Mouse (Mus musculus): Measurements from ENCODE around the gene Tie1. TPM values are rescaled to one million over a fixed set of nuclear protein-coding genes. Genes with fewer than 3 reads are reported as not detected.
A peak's percentile ranks its signal among the peaks of the same experiment; 100 is the strongest.
"Not testable (repeated sequence)": the region's sequence is repeated elsewhere in the genome, so short reads cannot be mapped to it uniquely, and the experiment has no call there.

The Tie1 gene
- polyA plus RNA-seq, 1 experiment from 2014 or later = 22.5 TPM

DNA sequence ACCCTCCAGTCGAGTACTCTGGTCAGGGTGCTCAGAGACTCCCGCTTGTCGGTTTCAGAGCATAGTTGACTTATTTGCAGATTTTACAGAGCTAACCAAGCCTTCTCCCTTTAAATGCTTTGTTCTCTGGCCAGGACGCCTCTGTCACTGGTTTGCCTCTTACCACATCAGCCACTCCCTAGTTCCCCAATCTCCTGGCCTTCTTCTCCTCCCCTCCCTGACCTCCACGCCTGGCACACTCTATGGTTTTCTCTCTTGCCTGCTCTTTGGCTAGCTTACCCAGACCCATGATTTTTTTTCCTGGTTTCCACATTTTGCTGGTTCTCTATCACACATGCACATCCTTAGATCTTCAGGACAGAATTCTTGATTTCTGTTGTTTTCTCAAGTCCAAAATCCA, 28.3 kb upstream of the Tie1 start:
- Histone ChIP-seq H3K27ac (peak overlapping the region; percentile 92), H3K36me3 (no peaks in the 10 kb centered on the region), H3K4me1 (replicated peaks) (peaks cover 15% of the 10 kb centered on the region; the same call in 1 of the 2 replicates), H3K9me3 (no peaks in the 10 kb centered on the region), H3K4me3 (replicated peaks) (no peak overlapping the region), H3K9ac (no peak overlapping the region), H3K4me2 (replicated peaks) (peak overlapping the region; percentile 44), H3K27me3 (replicated peaks) (no peaks in the 10 kb centered on the region)
- WGBS = 57% methylated on average over 5 of the region's 5 CpGs
- ATAC-seq = peak; percentile 34; the same call in 1 of the 2 replicates

GRCm38 (mm10) chr4:118517497-118518146, 27.8 kb upstream of the Tie1 start:
- peak; percentile 54 for ATAC-seq
- WGBS = 32% methylated on average over 16 of the region's 16 CpGs
- no peaks in the 10 kb centered on the region for H3K27me3 ChIP-seq (replicated peaks)
- no peak overlapping the region for H3K4me3 ChIP-seq (replicated peaks)
- H3K27ac ChIP-seq = peak overlapping the region; percentile 92
- no peaks in the 10 kb centered on the region for H3K36me3 ChIP-seq
- no peak overlapping the region for H3K9ac ChIP-seq
- peak overlapping the region; percentile 44 for H3K4me2 ChIP-seq (replicated peaks)
- peaks cover 15% of the 10 kb centered on the region; the same call in 1 of the 2 replicates for H3K4me1 ChIP-seq (replicated peaks)
- no peaks in the 10 kb centered on the region for H3K9me3 ChIP-seq

GRCm38 (mm10) chr4:118516699-118517496, 27.0 kb upstream of the Tie1 start:
- Histone ChIP-seq H3K4me1 (replicated peaks) (peaks cover 15% of the 10 kb centered on the region; the same call in 1 of the 2 replicates), H3K27me3 (replicated peaks) (no peaks in the 10 kb centered on the region), H3K9ac (no peak overlapping the region), H3K36me3 (no peaks in the 10 kb centered on the region), H3K4me3 (replicated peaks) (no peak overlapping the region), H3K9me3 (no peaks in the 10 kb centered on the region), H3K4me2 (replicated peaks) (peak overlapping the region; percentile 44), H3K27ac (peak overlapping the region; percentile 92)
- peak; percentile 93 for ATAC-seq
- 15% methylated on average over 20 of the region's 20 CpGs for WGBS

GRCm38 (mm10) chr4:118509050-118509449, 19.2 kb upstream of the Tie1 start:
- ATAC-seq = no peak
- Histone ChIP-seq H3K36me3 (no peaks in the 10 kb centered on the region), H3K27ac (no peak overlapping the region), H3K27me3 (replicated peaks) (no peaks in the 10 kb centered on the region), H3K4me3 (replicated peaks) (no peak overlapping the region), H3K9ac (no peak overlapping the region), H3K4me1 (replicated peaks) (0 out of 2 replicates have a peak, but pooled peaks cover 3% of the 10 kb centered on the region), H3K9me3 (no peaks in the 10 kb centered on the region), H3K4me2 (replicated peaks) (no peak overlapping the region)
- 25% methylated on average over 6 of the region's 6 CpGs for WGBS

DNA sequence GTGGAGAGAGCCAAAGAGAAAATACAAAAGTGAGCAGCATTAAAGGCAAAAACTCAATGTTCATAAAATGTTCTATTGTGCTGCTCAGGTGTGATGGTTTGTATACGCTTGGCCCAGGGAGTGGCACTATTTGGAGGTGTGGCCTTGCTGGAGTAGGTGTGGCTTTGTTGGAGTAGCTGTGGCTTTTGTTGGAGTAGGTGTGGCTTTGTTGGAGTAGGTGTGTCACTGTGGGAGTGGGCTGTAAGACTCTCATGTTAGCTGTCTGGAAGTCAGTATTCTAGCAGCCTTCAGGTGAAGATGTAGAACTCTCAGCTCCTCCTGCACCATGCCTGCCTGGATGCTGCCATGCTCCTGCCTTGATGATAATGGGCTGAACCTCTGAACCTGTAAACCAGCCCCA, 17.3 kb upstream of the Tie1 start:
- not testable (repeated sequence) for H3K36me3 ChIP-seq; H3K27me3 ChIP-seq (replicated peaks); ATAC-seq; H3K27ac ChIP-seq; H3K4me3 ChIP-seq (replicated peaks); H3K9ac ChIP-seq; H3K9me3 ChIP-seq; H3K4me2 ChIP-seq (replicated peaks); H3K4me1 ChIP-seq (replicated peaks)
- WGBS = 74% methylated on average over 1 of the region's 1 CpGs

DNA sequence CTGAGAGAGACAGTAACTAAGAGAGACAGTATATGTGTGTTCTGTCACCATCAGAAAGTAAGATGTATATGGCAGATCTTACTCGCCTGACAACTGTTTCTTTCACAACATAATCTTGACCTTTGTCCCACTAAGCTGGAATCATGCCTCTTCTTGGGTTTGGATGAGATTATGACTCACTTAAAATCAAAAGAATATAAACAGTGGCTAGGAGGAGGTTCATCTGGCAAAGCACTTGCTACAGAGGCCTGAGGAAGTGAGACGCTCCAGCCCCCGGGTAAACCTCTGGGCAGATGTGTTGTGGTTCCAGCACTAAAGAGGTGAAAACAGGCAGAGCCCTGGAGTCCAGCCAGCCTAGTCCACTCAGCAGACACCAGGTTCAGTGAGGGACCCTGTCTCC, 15.7 kb upstream of the Tie1 start:
- Histone ChIP-seq H3K9ac (no peak overlapping the region), H3K4me1 (replicated peaks) (0 out of 2 replicates have a peak, but pooled peaks cover 3% of the 10 kb centered on the region), H3K4me2 (replicated peaks) (no peak overlapping the region), H3K4me3 (replicated peaks) (no peak overlapping the region), H3K27me3 (replicated peaks) (no peaks in the 10 kb centered on the region), H3K9me3 (no peaks in the 10 kb centered on the region), H3K27ac (no peak overlapping the region), H3K36me3 (no peaks in the 10 kb centered on the region)
- 24% methylated on average over 3 of the region's 3 CpGs for WGBS
- ATAC-seq = no peak

- ATAC-seq = no peak
- Histone ChIP-seq H3K4me1 (replicated peaks) (no peaks in the 10 kb centered on the region), H3K4me3 (replicated peaks) (no peak overlapping the region), H3K36me3 (no peaks in the 10 kb centered on the region), H3K4me2 (replicated peaks) (no peak overlapping the region), H3K27ac (no peak overlapping the region), H3K27me3 (replicated peaks) (no peaks in the 10 kb centered on the region), H3K9me3 (no peaks in the 10 kb centered on the region), H3K9ac (no peak overlapping the region)
- WGBS = 68% methylated on average over 9 of the region's 9 CpGs
Measured at GRCm38 (mm10) chr4:118500792-118501191, 10.9 kb upstream of the Tie1 start.

DNA sequence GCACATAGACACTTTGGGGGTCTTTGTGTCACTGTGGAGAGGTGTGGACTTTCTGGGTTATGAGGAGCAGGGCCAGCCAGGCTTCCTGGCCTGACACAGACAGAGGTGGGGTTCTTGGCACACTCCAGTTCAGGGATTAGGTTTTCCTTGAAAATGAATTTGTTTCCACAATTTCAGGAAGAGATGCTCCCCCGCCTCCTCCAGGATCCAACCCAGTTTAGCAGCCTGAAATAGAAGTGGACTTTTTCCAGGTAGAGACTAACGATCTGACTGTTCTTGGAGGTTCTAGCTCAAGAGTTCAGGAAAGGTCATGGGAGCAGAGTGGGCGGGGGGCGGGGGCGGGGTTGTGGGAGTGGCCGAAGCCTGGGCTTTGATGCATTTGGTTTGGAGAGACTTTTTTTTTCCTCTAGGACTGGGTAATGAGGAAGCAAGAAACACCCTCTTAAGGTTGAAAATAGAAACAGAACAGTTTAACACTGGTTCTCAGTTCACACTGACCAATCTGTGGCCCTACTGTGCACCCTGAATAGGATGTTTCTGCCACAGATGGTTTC, 10.4 kb upstream of the Tie1 start:
- Histone ChIP-seq H3K36me3 (no peaks in the 10 kb centered on the region), H3K9me3 (no peaks in the 10 kb centered on the region), H3K27me3 (replicated peaks) (no peaks in the 10 kb centered on the region), H3K9ac (no peak overlapping the region), H3K4me3 (replicated peaks) (no peak overlapping the region), H3K27ac (no peak overlapping the region), H3K4me2 (replicated peaks) (no peak overlapping the region), H3K4me1 (replicated peaks) (no peaks in the 10 kb centered on the region)
- 43% methylated on average over 6 of the region's 6 CpGs for WGBS
- no peak for ATAC-seq

DNA sequence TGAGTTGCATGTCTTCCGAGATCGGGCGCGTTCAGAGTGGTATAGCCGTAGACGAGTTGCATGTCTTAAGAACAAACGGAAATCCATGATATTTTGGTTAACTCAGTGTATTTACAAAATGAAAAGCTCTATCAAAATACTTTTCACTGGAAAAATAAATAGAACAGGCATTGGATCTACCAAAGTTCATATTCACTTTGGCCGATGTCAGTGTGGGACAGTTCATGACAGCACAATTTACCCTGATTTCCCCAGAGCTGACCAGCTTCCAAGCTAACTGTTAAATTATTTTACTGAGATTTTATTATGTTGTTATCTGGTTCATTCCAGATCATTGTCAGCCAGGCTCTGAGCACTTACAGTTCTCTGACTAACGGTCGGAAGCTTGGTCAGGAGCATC, 600 bp upstream of the Tie1 start:
- Histone ChIP-seq H3K36me3 (no peaks in the 10 kb centered on the region), H3K4me2 (replicated peaks) (no peak overlapping the region), H3K27me3 (replicated peaks) (no peaks in the 10 kb centered on the region), H3K4me3 (replicated peaks) (no peak overlapping the region), H3K4me1 (replicated peaks) (no peaks in the 10 kb centered on the region), H3K9me3 (no peaks in the 10 kb centered on the region), H3K9ac (no peak overlapping the region), H3K27ac (no peak overlapping the region)
- no peak for ATAC-seq
- WGBS = 80% methylated on average over 10 of the region's 10 CpGs

- ATAC-seq = no peak
Measured at GRCm38 (mm10) chr4:118476773-118477530, 12.9 kb downstream of the Tie1 start.

GRCm38 (mm10) chr4:118472687-118473086, 17.2 kb downstream of the Tie1 start:
- WGBS = 83% methylated on average over 11 of the region's 11 CpGs
- H3K27me3 ChIP-seq (replicated peaks) = no peaks in the 10 kb centered on the region
- no peak overlapping the region for H3K4me3 ChIP-seq (replicated peaks)
- ATAC-seq = peak; percentile 85
- H3K9me3 ChIP-seq = no peaks in the 10 kb centered on the region
- H3K4me1 ChIP-seq (replicated peaks) = no peaks in the 10 kb centered on the region
- no peaks in the 10 kb centered on the region for H3K36me3 ChIP-seq
- no peak overlapping the region for H3K4me2 ChIP-seq (replicated peaks)
- H3K27ac ChIP-seq = no peak overlapping the region
- H3K9ac ChIP-seq = no peak overlapping the region

More at GRCm38 (mm10) chr4:118476773-118477530, 12.9 kb downstream of the Tie1 start:
- H3K27ac ChIP-seq = no peak overlapping the region
- H3K27me3 ChIP-seq (replicated peaks) = no peaks in the 10 kb centered on the region
- no peak overlapping the region for H3K4me3 ChIP-seq (replicated peaks)
- no peaks in the 10 kb centered on the region for H3K4me1 ChIP-seq (replicated peaks)
- no peak overlapping the region for H3K9ac ChIP-seq
- no peaks in the 10 kb centered on the region for H3K9me3 ChIP-seq
- H3K4me2 ChIP-seq (replicated peaks) = no peak overlapping the region
- 60% methylated on average over 15 of the region's 15 CpGs for WGBS
- no peaks in the 10 kb centered on the region for H3K36me3 ChIP-seq

- H3K9ac ChIP-seq = no peak overlapping the region
- no peak overlapping the region for H3K4me2 ChIP-seq (replicated peaks)
- no peaks in the 10 kb centered on the region for H3K9me3 ChIP-seq
- no peaks in the 10 kb centered on the region for H3K4me1 ChIP-seq (replicated peaks)
- 79% methylated on average over 6 of the region's 6 CpGs for WGBS
- H3K27ac ChIP-seq = no peak overlapping the region
- H3K4me3 ChIP-seq (replicated peaks) = no peak overlapping the region
- no peaks in the 10 kb centered on the region for H3K36me3 ChIP-seq
- ATAC-seq = no peak
- H3K27me3 ChIP-seq (replicated peaks) = no peaks in the 10 kb centered on the region
Measured at GRCm38 (mm10) chr4:118471281-118471680, 18.6 kb downstream of the Tie1 start.
